Mouse (Mus musculus) T-cell, adult 2 months (primary cell): ENCODE measurements around the gene Gm6676.
"Not testable (repeated sequence)": the region's sequence is repeated elsewhere in the genome, so short reads cannot be mapped to it uniquely, and the experiment has no call there.

Source experiments
- DNase-seq: peaks from one replicate; pipeline ENCODE4 v3.0.0; 2022; ENCODE audit warnings: low spot score

Gm6676 gene

DNA sequence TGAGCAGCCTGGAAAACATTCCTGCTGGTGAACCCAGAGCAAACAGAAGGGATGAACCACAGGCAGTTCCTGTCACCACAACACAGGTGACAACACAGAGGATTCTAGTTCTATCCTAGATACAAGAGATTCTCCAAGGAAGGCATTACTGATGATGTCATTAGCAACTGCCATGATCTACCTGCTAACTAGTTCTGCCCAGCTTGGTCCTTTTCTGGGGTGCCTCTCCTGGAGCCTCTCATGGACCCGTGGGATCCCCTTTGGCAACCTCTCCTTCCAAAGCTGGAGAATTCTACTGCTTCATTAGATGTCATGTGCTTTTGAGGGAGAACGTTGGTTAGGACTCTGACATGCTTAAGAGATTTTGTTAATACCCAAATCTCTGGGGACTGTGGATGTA is at the start of gene Gm6676:
Gene Gm6676 (minus strand): TSS at position 101 of the 400 bp plus-strand sequence.
- not testable (repeated sequence) for DNase-seq

DNA sequence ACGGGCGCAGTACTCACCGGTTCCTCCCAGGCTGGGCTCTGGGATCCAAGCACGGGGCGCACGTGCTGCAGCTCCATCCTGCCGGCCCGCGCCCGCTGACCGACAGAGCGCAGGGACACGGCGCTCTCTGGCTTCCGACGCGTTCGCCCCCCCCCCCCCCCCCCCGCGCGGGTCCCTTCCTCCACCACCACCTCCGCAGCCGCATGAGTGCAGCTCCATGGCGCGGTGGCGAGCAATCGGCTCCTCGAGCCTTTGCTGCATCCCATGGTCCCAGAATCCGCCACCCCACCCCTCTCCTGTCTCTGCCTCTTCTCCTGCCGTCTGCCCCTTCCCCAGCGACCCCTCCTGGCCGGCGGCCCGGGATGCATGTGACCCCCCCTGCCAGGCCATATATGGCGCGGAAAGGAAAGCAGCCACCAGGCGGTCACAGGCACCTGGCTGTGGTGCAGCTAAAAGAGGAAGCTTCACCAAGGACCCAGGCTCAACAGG is 49.3 kb upstream of the Gm6676 start, which contains the start of gene Gm3512:
Gene Gm3512 (minus strand): TSS at position 51 of the 489 bp plus-strand sequence.
- DNase-seq = not testable (repeated sequence)

DNA sequence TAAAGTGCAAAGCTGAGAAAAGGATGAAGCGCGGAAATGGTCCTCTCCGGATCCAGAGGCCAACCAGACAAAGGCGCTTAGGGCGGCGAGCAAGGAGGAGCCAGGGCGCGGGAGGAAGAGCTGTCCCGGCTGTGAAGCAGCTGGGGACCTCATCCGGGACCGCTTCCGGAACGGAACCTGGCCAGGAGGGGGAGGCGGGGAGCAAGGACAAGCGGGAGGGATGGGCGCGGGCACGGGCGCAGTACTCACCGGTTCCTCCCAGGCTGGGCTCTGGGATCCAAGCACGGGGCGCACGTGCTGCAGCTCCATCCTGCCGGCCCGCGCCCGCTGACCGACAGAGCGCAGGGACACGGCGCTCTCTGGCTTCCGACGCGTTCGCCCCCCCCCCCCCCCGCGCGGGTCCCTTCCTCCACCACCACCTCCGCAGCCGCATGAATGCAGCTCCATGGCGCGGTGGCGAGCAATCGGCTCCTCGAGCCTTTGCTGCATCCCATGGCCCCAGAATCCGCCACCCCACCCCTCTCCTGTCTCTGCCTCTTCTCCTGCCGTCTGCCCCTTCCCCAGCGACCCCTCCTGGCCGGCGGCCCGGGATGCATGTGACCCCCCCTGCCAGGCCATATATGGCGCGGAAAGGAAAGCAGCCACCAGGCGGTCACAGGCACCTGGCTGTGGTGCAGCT is 19.9 kb downstream of the Gm6676 start:
- not testable (repeated sequence) for DNase-seq

DNA sequence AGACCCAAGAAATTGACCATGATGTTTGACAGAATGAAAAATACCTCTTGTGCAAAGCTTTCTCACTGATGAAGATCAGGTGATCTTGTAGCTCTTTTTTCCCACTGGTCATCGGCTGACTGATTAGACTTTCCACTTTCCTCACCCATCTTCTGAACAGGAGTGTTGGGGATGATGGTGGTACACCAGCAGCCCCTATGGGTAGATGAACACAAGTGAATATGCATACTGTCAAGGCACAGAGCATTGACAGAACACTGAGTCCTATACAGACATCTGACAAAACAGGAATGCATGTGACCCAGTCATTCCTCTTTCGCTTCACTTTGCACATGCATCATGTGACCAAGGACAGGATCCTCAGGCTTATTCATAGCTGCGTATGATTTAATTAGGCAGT is 24.7 kb downstream of the Gm6676 start, which contains the start of gene Gm3696:
Gene Gm3696 (minus strand): TSS at position 101 of the 400 bp plus-strand sequence.
- DNase-seq = not testable (repeated sequence)
